Mouse (Mus musculus) midbrain, embryonic 11.5 days (tissue): ENCODE results near the gene Rnf166. TPM values are rescaled to one million over a fixed set of nuclear protein-coding genes. Genes with fewer than 3 reads are reported as not detected.

Experiments used
- ATAC-seq: fragments of 200-750 bp; cut with Nextera tagmentation; 2 replicates; pipeline ENCODE4 v1.8.0; 2017; ENCODE audit warnings: moderate TSS enrichment, moderate library complexity; ENCODE audit not compliant: low FRiP score
- DNase-seq: peaks from one replicate; pipeline ENCODE4 v3.0.0; 2015; ENCODE audit warnings: low spot score; ENCODE audit errors: missing footprints
- H3K27ac ChIP-seq: fragments of 300-500 bp; sonication (generic); 2 replicates; pipeline ENCODE4 v1.5.1; 2014; ENCODE audit warnings: low read depth, low read length
- H3K27me3 ChIP-seq: fragments of 300-500 bp; sonication (generic); 2 replicates; pipeline ENCODE4 v1.6.1; 2014; ENCODE audit warnings: mild to moderate bottlenecking, low read length, moderate library complexity, mixed read lengths; ENCODE audit not compliant: control insufficient read depth, insufficient read depth
- H3K36me3 ChIP-seq: fragments of 300-500 bp; sonication (generic); 2 replicates; pipeline ENCODE4 v1.6.1; 2014; ENCODE audit warnings: mild to moderate bottlenecking, low read length, moderate library complexity, mixed read lengths; ENCODE audit not compliant: control insufficient read depth, insufficient read depth
- H3K4me1 ChIP-seq: fragments of 300-500 bp; sonication (generic); 2 replicates; pipeline ENCODE4 v1.6.1; 2014; ENCODE audit warnings: low read length; ENCODE audit not compliant: control insufficient read depth, insufficient read depth
- H3K4me2 ChIP-seq: fragments of 300-500 bp; sonication (generic); 2 replicates; pipeline ENCODE4 v1.6.1; 2014; ENCODE audit warnings: mild to moderate bottlenecking, moderate library complexity
- H3K4me3 ChIP-seq: fragments of 300-500 bp; sonication (generic); 2 replicates; pipeline ENCODE4 v1.5.1; 2014; ENCODE audit warnings: low read depth, low read length
- H3K9ac ChIP-seq: fragments of 300-500 bp; sonication (generic); 2 replicates; pipeline ENCODE4 v1.6.1; 2014; ENCODE audit warnings: low read length
- H3K9me3 ChIP-seq: fragments of 300-500 bp; sonication (generic); 2 replicates; pipeline ENCODE4 v1.6.1; 2016; ENCODE audit warnings: low read length; ENCODE audit not compliant: control insufficient read depth
- WGBS: fragments of 180-500 bp; shearing (Covaris S2); extraction: QIAGEN DNeasy Blood & Tissue Kit; methylation state at CpG from one replicate; pipeline ENCODE4 v1.1.7; 2014; 5-methylcytosine and 5-hydroxymethylcytosine counted together
- polyA plus RNA-seq: library from polyadenylated mRNA; unstranded; fragments of >200 nt; fragmentation: Nextera tagmentation; extraction: Ambion mirVana; gene quantifications from 2 replicates; pipeline ENCODE4 v1.2.1, GENCODE M21; 2014

Gene Rnf166
- polyA plus RNA-seq, 1 experiment from 2014 or later, result 29.7 TPM

DNA sequence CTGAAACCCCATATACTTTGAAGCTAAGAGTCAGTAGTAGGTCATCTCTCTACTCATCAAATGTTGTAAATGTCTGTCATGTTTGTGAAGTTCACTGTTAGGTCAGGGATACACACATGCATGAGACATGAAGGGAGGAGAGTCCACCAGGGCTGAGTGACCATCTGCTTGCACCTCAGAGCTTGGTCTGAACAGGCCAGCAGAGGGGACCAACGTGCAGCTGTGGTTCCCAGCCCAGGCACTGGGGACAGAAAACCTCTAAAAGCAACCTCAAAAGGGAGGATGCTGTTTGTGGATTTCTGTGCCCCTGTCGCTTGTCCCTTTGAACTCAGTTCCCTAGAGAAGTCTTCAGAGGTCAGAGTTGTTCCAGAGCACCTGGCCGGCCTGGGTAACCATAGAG, 30.7 kb downstream of the Rnf166 start:
- Histone ChIP-seq H3K9ac (no peak overlapping the region), H3K27me3 (no peaks in the 10 kb centered on the region), H3K9me3 (no peaks in the 10 kb centered on the region), H3K27ac (no peak overlapping the region), H3K4me3 (no peak overlapping the region), H3K36me3 (no peaks in the 10 kb centered on the region), H3K4me2 (peak overlapping the region; percentile 0; the same call in 1 of the 2 replicates), H3K4me1 (peaks cover 8% of the 10 kb centered on the region)
- ATAC-seq (no peak), DNase-seq (no peak)
- WGBS, result 59% methylated on average over 3 of the region's 3 CpGs

DNA sequence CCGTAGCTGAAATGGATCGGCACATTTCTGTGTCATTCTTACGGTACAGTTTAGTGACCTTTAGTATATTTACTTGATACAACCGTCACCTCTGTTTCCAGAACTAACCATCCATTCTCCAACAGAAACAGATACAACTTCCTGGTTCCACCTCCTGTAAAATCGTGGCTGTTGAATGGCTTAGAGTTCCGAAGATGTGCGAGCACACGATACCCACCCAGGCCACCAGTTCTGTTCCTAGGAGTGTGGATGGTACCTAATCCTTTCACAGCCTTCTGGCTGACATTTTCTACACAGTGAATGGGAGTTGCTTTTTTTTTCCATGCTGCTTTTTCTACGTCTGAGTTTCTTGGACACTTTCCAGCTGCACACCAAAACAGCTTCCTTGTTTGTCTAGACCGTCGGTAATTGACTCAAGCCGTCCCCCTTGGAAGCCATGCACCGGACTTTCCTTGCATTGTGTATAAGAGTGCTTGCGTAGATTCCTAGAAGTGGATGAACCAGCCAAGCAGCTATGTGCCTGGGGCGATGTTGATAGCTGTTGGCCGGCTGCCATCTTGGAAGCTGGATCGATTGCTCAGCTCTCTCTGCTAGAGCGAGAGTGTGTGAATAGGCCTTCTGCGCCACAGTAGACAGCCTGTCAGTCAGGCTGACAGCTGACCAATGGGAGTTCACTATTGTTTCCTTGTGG, 31.7 kb downstream of the Rnf166 start:
- no peaks in the 10 kb centered on the region for H3K27me3 ChIP-seq
- WGBS, result 37% methylated on average over 19 of the region's 19 CpGs
- H3K36me3 ChIP-seq, result peaks cover 5% of the 10 kb centered on the region
- no peak for ATAC-seq
- H3K27ac ChIP-seq, result peak overlapping the region; percentile 94
- H3K4me3 ChIP-seq, result peak overlapping the region; percentile 56
- peak; percentile 93 for DNase-seq
- H3K4me2 ChIP-seq, result peak overlapping the region; percentile 57
- peaks cover 8% of the 10 kb centered on the region for H3K4me1 ChIP-seq
- H3K9ac ChIP-seq, result peak overlapping the region; percentile 89
- H3K9me3 ChIP-seq, result no peaks in the 10 kb centered on the region

DNA sequence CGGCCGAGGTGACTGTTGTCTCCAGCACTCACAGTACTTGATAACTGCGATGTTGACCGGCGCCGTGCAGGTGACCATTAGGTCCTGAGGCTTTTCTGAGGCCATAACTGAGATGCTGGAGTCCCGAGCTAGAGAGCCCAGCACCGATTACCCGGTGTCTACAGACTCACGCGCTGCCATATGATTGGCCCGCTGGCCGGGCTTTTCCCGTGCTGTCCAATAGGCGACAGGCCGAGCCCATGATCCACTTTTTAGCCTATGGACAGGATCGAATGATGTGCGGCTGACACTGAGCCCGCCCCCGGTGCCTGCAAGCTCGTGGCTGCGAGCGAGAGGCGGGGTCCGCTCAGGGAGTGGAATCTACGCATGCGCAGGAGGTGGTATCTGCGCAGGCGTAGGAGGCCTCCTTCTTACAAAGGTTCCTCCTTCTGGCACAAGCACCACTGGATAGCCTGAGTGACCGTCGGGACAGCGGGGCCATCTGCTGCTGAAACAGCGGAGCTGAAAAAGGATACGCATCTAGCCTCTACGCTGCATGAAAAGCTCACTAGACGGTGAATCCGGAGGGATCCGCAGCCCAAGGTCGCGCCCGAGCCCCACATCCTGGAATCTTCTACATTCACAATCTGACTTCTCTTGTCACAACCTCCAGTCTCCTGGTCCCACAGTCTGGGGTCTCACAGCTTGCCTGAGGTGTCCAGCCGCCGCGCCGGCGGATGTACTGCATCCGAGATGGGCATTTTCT, 32.4 kb downstream of the Rnf166 start, which contains the start of gene Mvd:
TSS of gene Mvd (minus strand) at position 161 of the 745 bp plus-strand sequence.
- peak within 1 kb of the TSS; percentile 89 for H3K9ac ChIP-seq
- no peaks in the 10 kb centered on the region for H3K27me3 ChIP-seq
- ATAC-seq (peak; percentile 99), DNase-seq (peak; percentile 99)
- H3K4me3 ChIP-seq, result peak within 1 kb of the TSS; percentile 56
- under 1% methylated on average over 47 of the region's 47 CpGs for WGBS
- H3K9me3 ChIP-seq, result no peaks in the 10 kb centered on the region
- H3K4me2 ChIP-seq, result peak within 1 kb of the TSS; percentile 57
- H3K36me3 ChIP-seq, result peaks cover 6% of the 10 kb centered on the region
- peaks cover 8% of the 10 kb centered on the region for H3K4me1 ChIP-seq
- peak within 1 kb of the TSS; percentile 94 for H3K27ac ChIP-seq

DNA sequence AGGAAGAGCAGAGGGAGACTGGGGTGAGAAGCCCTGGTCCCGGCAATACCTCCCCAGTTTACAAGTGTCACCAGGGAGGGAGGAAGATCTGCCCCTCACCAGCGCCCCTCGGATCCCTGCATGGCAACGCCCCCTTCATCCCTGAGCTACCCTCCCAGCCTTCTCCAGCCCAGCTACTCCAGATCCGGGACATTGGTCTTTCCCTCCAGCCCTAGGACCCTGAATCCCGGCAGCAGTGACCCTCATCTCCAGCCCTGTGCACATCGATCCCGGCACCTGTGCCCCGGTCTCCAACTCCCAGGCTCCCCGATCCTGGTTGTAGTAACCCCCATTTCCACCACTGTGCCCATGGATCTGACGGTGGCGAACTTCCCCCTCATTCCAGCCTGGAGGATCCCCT, 33.1 kb downstream of the Rnf166 start:
- H3K9ac ChIP-seq, result peak overlapping the region; percentile 56
- H3K27ac ChIP-seq, result peak overlapping the region; percentile 45; the same call in 1 of the 2 replicates
- peak overlapping the region; percentile 57 for H3K4me2 ChIP-seq
- H3K4me1 ChIP-seq, result peaks cover 8% of the 10 kb centered on the region
- DNase-seq (no peak), ATAC-seq (peak; percentile 40)
- peaks cover 6% of the 10 kb centered on the region for H3K36me3 ChIP-seq
- WGBS, result 2% methylated on average over 12 of the region's 12 CpGs
- no peaks in the 10 kb centered on the region for H3K27me3 ChIP-seq
- H3K9me3 ChIP-seq, result no peaks in the 10 kb centered on the region
- H3K4me3 ChIP-seq, result peak overlapping the region; percentile 56

DNA sequence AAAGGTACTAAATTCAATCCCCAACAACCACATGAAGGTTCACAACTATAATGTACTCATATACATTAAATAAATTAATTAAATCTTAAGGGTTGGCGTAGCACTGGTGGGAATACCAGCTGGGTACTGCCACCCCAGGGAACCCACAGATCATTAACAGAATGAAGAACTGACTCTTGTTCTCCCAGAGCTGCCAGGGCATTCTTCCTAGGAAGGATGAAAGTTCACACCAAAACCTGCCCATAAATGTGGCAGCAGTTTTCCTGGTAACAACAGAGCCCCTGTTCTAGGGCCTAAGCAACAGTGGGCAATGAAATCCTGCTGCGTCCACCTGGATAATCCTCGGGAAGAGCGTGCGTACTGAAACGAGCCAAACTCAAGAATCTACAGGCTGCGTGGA, 33.5 kb downstream of the Rnf166 start:
- no peaks in the 10 kb centered on the region for H3K27me3 ChIP-seq
- H3K4me3 ChIP-seq, result peak overlapping the region; percentile 56
- no peaks in the 10 kb centered on the region for H3K9me3 ChIP-seq
- peaks cover 8% of the 10 kb centered on the region for H3K4me1 ChIP-seq
- H3K9ac ChIP-seq, result peak overlapping the region; percentile 56
- H3K27ac ChIP-seq, result no peak overlapping the region
- DNase-seq (no peak), ATAC-seq (no peak)
- peaks cover 6% of the 10 kb centered on the region for H3K36me3 ChIP-seq
- H3K4me2 ChIP-seq, result peak overlapping the region; percentile 57
- WGBS, result 22% methylated on average over 7 of the region's 7 CpGs

DNA sequence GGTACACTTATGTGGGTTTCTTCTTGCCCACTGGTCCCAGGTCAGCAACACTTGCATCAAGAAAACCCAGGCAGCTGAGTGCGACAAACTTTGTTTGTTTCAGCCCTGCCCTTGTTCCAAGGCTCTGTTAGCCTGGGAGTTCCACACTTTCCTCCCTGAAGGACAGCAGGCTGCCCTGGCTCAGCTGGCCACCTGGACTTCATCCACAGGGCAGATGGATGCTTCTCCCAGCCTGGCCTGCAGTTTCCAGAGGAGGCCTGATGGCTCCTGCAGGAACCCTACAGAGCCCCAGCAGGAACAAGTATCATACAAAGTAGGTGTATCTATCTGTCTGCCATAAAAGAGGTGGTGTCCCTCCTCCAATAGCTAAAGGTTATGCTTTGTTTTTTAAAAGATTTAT, 34.5 kb downstream of the Rnf166 start:
- no peak for ATAC-seq
- Histone ChIP-seq H3K4me1 (peaks cover 8% of the 10 kb centered on the region), H3K4me3 (no peak overlapping the region), H3K9ac (no peak overlapping the region), H3K27ac (no peak overlapping the region), H3K36me3 (peaks cover 11% of the 10 kb centered on the region), H3K9me3 (no peaks in the 10 kb centered on the region), H3K27me3 (no peaks in the 10 kb centered on the region), H3K4me2 (no peak overlapping the region)
- no peak for DNase-seq
- 90% methylated on average over 1 of the region's 1 CpGs for WGBS

DNA sequence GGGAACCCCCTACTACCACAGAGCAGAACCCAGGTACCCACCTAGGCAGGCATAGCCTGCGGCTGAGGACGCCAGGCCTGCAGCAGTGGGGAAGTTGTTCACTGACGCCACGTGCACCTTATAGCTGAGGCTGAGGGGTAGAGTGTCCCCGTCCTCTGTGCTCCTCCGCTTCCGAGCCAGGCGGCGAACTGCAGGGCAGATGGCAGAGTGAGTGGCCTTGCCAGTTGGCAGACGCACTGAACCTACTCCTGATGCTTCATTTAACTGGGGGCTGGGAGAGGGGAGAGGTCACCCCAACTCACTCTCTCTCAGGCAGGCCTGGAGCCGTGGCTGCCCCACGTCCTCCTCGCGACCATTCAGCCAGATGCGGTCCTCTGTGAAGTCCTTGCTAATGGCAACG, 36.5 kb downstream of the Rnf166 start:
- no peaks in the 10 kb centered on the region for H3K9me3 ChIP-seq
- no peak overlapping the region for H3K9ac ChIP-seq
- H3K36me3 ChIP-seq, result peaks cover 11% of the 10 kb centered on the region
- peaks cover 7% of the 10 kb centered on the region for H3K4me1 ChIP-seq
- no peaks in the 10 kb centered on the region for H3K27me3 ChIP-seq
- H3K4me2 ChIP-seq, result no peak overlapping the region
- H3K4me3 ChIP-seq, result no peak overlapping the region
- DNase-seq, result no peak
- 94% methylated on average over 16 of the region's 16 CpGs for WGBS
- no peak overlapping the region for H3K27ac ChIP-seq
- no peak for ATAC-seq

DNA sequence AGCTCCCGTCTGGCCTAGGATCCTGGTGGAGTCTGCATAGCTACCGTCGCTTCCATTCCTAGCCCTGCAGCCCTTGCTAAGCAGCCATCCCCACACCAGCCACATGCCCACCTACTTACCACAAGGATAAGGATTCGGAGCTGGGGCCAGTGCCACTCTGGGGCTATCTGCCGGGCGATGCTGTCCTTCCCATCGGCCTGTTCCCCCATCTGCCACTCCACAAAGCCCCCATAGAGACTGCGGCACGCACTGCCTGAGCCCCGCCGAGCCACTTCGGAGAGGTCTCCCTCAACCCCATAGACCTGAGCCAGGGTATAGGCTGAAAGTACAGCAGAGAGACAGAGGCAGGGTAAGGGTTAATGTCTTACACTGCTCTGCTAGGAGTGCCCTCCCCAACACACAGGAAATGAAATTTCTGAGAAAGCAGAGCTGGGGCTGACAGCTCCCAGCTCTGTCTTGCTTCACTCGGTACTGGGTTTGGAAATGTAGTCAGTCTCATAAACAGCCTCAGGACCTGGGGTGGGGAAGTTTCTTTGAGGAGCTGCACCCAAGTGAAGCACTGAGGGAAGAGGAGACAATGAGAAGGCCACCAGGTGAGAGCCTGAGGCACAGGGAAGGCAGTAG, 38.0 kb downstream of the Rnf166 start:
- Histone ChIP-seq H3K9ac (no peak overlapping the region), H3K4me2 (no peak overlapping the region), H3K4me1 (peaks cover 6% of the 10 kb centered on the region), H3K27me3 (no peaks in the 10 kb centered on the region), H3K36me3 (peaks cover 17% of the 10 kb centered on the region), H3K9me3 (no peaks in the 10 kb centered on the region), H3K27ac (no peak overlapping the region), H3K4me3 (no peak overlapping the region)
- DNase-seq (no peak), ATAC-seq (no peak)
- WGBS, result 94% methylated on average over 13 of the region's 13 CpGs
